12 mouse cellular contexts compared by ENCODE assay signal in genomic region chr2:115776924-115777860, GRCm38 (mm10).
DNase-seq lines count a peak whose midpoint lies in the region; ATAC-seq and TF ChIP-seq lines count a peak whose summit lies in the region.
"Had no signal": no experiment of that assay in that cellular context is flagged by ENCODE, and none has a peak within 500 bp of the region (broad histone marks: within the 10 kb centered on the region; RNA-seq: fewer than 3 reads in every experiment).

No protein-coding gene starts in this region.

- no peak overlapping the region for H3K9ac ChIP-seq in heart, postnatal 0 days (replicated peaks; ENCODE audit: low read depth, low read length)
- no peak overlapping the region for H3K9ac ChIP-seq in hindbrain, postnatal 0 days (replicated peaks; ENCODE audit: low read length)
- no peak overlapping the region for H3K9ac ChIP-seq in forebrain, embryonic 12.5 days

- H3K36me3 ChIP-seq in heart, postnatal 0 days (replicated peaks; ENCODE audit: control insufficient read depth, insufficient read depth, low read length), result no peaks in the 10 kb centered on the region
- H3K36me3 ChIP-seq in small intestine, adult 2 months (ENCODE audit: control insufficient read depth, insufficient read depth, low read length), result peaks cover 1% of the 10 kb centered on the region; the same call in 1 of the 2 replicates
- H3K36me3 ChIP-seq in hindbrain, postnatal 0 days (ENCODE audit: insufficient read depth, low read length), result no peaks in the 10 kb centered on the region
- H3K36me3 ChIP-seq in forebrain, embryonic 12.5 days (replicated peaks), result no peaks in the 10 kb centered on the region

- intact Hi-C loops in heart, postnatal 36 days (cut with DNase I), result no loop called here
- intact Hi-C loops in left cerebral cortex, postnatal 36 days (cut with DNase I), result no loop called here

- DNase-seq in heart, adult 11 months, result peak; percentile 93
- DNase-seq in heart, postnatal 36 days, result no peak
- DNase-seq in heart, postnatal 0 days (ENCODE audit: low spot score), result peak; percentile 23
- peak; percentile 68 to 71 for DNase-seq in kidney, postnatal 4 days
- DNase-seq in hindbrain, postnatal 0 days (ENCODE audit: low spot score), result no peak
- DNase-seq in left cerebral cortex, postnatal 36 days (ENCODE audit: low spot score in 2 of 2), result no peak
- DNase-seq: cerebellum, postnatal 36 days; layer of hippocampus, adult 9-11 months; retina, postnatal 1 day had no signal

- H3K4me1 ChIP-seq in heart, postnatal 0 days (ENCODE audit: control insufficient read depth, insufficient read depth), result peaks cover 16% of the 10 kb centered on the region
- H3K4me1 ChIP-seq in small intestine, adult 2 months (ENCODE audit: control insufficient read depth, insufficient read depth, insufficient read length, low read length), result no peaks in the 10 kb centered on the region; the same call in 1 of the 2 replicates
- H3K4me1 ChIP-seq in hindbrain, postnatal 0 days (ENCODE audit: insufficient read depth, low read length), result no peaks in the 10 kb centered on the region
- H3K4me1 ChIP-seq in forebrain, embryonic 12.5 days, result no peaks in the 10 kb centered on the region
- H3K4me1 ChIP-seq: megakaryocyte, embryonic 14.5 days had no signal

- no peak for TF ChIP-seq CTCF in heart, postnatal 0 days (IDR thresholded peaks at IDR 0.05; ENCODE audit: low read depth)
- no peak for TF ChIP-seq CTCF in small intestine, adult 2 months (IDR thresholded peaks at IDR 0.05; ENCODE audit: extremely low read depth, insufficient read length, insufficient replicate concordance, low read depth, low read length)
- no peak for TF ChIP-seq CTCF in hindbrain, postnatal 0 days (IDR thresholded peaks at IDR 0.05; ENCODE audit: low read depth)

- TF ChIP-seq POLR2A in small intestine, adult 2 months (IDR thresholded peaks at IDR 0.05; ENCODE audit: low read depth, low read length), result no peak

- ATAC-seq in heart, postnatal 0 days (ENCODE audit: insufficient read depth, low read depth), result peak; percentile 69
- no peak for ATAC-seq in hindbrain, postnatal 0 days
- no peak for ATAC-seq in forebrain, embryonic 12.5 days (ENCODE audit: low FRiP score)

- peak overlapping the region; percentile 27; the same call in 1 of the 2 replicates for H3K27ac ChIP-seq in heart, postnatal 0 days (ENCODE audit: low read depth)
- H3K27ac ChIP-seq in small intestine, adult 2 months (ENCODE audit: insufficient read depth, low read depth, low read length), result peak overlapping the region; percentile 34
- H3K27ac ChIP-seq in hindbrain, postnatal 0 days, result no peak overlapping the region
- H3K27ac ChIP-seq in forebrain, embryonic 12.5 days, result no peak overlapping the region

- H3K9me3 ChIP-seq in heart, postnatal 0 days (replicated peaks; ENCODE audit: control insufficient read depth, low read length), result no peaks in the 10 kb centered on the region
- no peaks in the 10 kb centered on the region for H3K9me3 ChIP-seq in hindbrain, postnatal 0 days (ENCODE audit: low read length)
- H3K9me3 ChIP-seq in forebrain, embryonic 12.5 days, result no peaks in the 10 kb centered on the region

- peak overlapping the region; percentile 22; the same call in 1 of the 2 replicates for H3K4me2 ChIP-seq in heart, postnatal 0 days (ENCODE audit: low read depth, low read length)
- no peak overlapping the region for H3K4me2 ChIP-seq in hindbrain, postnatal 0 days (ENCODE audit: low read depth, low read length)
- no peak overlapping the region for H3K4me2 ChIP-seq in forebrain, embryonic 12.5 days

- H3K4me3 ChIP-seq in heart, postnatal 0 days (ENCODE audit: low read depth, low read length), result no peak overlapping the region
- no peak overlapping the region for H3K4me3 ChIP-seq in small intestine, adult 2 months (ENCODE audit: low read depth, low read length)
- no peak overlapping the region for H3K4me3 ChIP-seq in hindbrain, postnatal 0 days (ENCODE audit: low read length)
- no peak overlapping the region for H3K4me3 ChIP-seq in forebrain, embryonic 12.5 days (replicated peaks)
- H3K4me3 ChIP-seq: megakaryocyte, embryonic 14.5 days had no signal

- TF ChIP-seq EP300 in heart, postnatal 0 days (IDR thresholded peaks at IDR 0.05; ENCODE audit: low read depth), result no peak

- no peaks in the 10 kb centered on the region for H3K27me3 ChIP-seq in heart, postnatal 0 days (ENCODE audit: control insufficient read depth, insufficient read depth, low read length)
- H3K27me3 ChIP-seq in small intestine, adult 2 months (ENCODE audit: control insufficient read depth, insufficient read depth, low read length), result no peaks in the 10 kb centered on the region
- no peaks in the 10 kb centered on the region for H3K27me3 ChIP-seq in hindbrain, postnatal 0 days (ENCODE audit: insufficient read depth, low read length)
- H3K27me3 ChIP-seq in forebrain, embryonic 12.5 days, result no peaks in the 10 kb centered on the region
- H3K27me3 ChIP-seq: megakaryocyte, embryonic 14.5 days had no signal

- WGBS in heart, postnatal 0 days, result 28% methylated on average over 17 of the region's 17 CpGs
- WGBS in small intestine, adult 2 months, result 60% methylated on average over 17 of the region's 17 CpGs
- WGBS in hindbrain, postnatal 0 days, result 73% methylated on average over 17 of the region's 17 CpGs
- 86% methylated on average over 17 of the region's 17 CpGs for WGBS in forebrain, embryonic 12.5 days

Comparison
In these comparisons a context has a peak if more than half of its experiments do, and no peak if none do; other contexts are left out.
1. DNase-seq: peak in heart, adult 11 months (single experiment), heart, postnatal 0 days (single experiment) and kidney, postnatal 4 days (2 of 2); none in heart, postnatal 36 days (0 of 2), hindbrain, postnatal 0 days (single experiment) and left cerebral cortex, postnatal 36 days (0 of 2).
2. H3K27ac ChIP-seq: peak in heart, postnatal 0 days (single experiment) and small intestine, adult 2 months (single experiment); none in hindbrain, postnatal 0 days (single experiment) and forebrain, embryonic 12.5 days (single experiment).